Mouse (Mus musculus): ENCODE data around the gene Gm20388. TPM values are rescaled to one million over a fixed set of nuclear protein-coding genes. Genes with fewer than 3 reads are reported as not detected.

Gene Gm20388
- polyA plus RNA-seq, 1 experiment from 2014 or later: 3.6 TPM

- Histone ChIP-seq H3K27ac (replicated peaks) (no peak overlapping the region), H3K9me3 (0 out of 2 replicates have a peak, but pooled peaks cover 2% of the 10 kb centered on the region), H3K27me3 (replicated peaks; ENCODE audit: low read depth, poor library complexity, severe bottlenecking) (peaks cover 73% of the 10 kb centered on the region), H3K4me1 (peaks cover 18% of the 10 kb centered on the region), H3K4me3 (no peak overlapping the region), H3K36me3 (replicated peaks) (no peaks in the 10 kb centered on the region)
- no peak for DNase-seq (ENCODE audit: low spot score)
- WGBS: 86% methylated on average over 24 of the region's 24 CpGs
These were observed 965.6 kb downstream of the Gm20388 start for GRCm38 (mm10) chr8:120876010-120876918.

GRCm38 (mm10) chr8:120877005-120877404 lies 966.4 kb downstream of the Gm20388 start:
- Histone ChIP-seq H3K27ac (replicated peaks) (no peak overlapping the region), H3K4me3 (no peak overlapping the region), H3K36me3 (replicated peaks) (no peaks in the 10 kb centered on the region), H3K9me3 (no peaks in the 10 kb centered on the region), H3K27me3 (replicated peaks; ENCODE audit: low read depth, poor library complexity, severe bottlenecking) (peaks cover 79% of the 10 kb centered on the region), H3K4me1 (peaks cover 24% of the 10 kb centered on the region)
- 86% methylated on average over 7 of the region's 7 CpGs for WGBS
- no peak for DNase-seq (ENCODE audit: low spot score)

- WGBS: 52% methylated on average over 6 of the region's 6 CpGs
These were observed 969.3 kb downstream of the Gm20388 start for GRCm38 (mm10) chr8:120879928-120880327.

GRCm38 (mm10) chr8:120881634-120882033 lies 971.0 kb downstream of the Gm20388 start:
- 74% methylated on average over 10 of the region's 10 CpGs for whole genome bisulfite sequencing
- Histone ChIP-seq H3K9me3 (no peaks in the 10 kb centered on the region), H3K27me3 (replicated peaks; ENCODE audit: low read depth, poor library complexity, severe bottlenecking) (peaks cover 100% of the 10 kb centered on the region), H3K4me1 (peaks cover 43% of the 10 kb centered on the region), H3K36me3 (replicated peaks) (no peaks in the 10 kb centered on the region), H3K4me3 (no peak overlapping the region), H3K27ac (replicated peaks) (0 out of 2 replicates have a peak overlapping the region, but pooled peaks have one; percentile 10)
- DNase-seq (ENCODE audit: low spot score): no peak

More at GRCm38 (mm10) chr8:120879928-120880327, 969.3 kb downstream of the Gm20388 start:
- no peaks in the 10 kb centered on the region for H3K9me3 ChIP-seq
- no peaks in the 10 kb centered on the region for H3K36me3 ChIP-seq (replicated peaks)
- H3K4me3 ChIP-seq: no peak overlapping the region
- peaks cover 89% of the 10 kb centered on the region for H3K27me3 ChIP-seq (replicated peaks; ENCODE audit: low read depth, poor library complexity, severe bottlenecking)
- no peak for DNase-seq (ENCODE audit: low spot score)
- H3K27ac ChIP-seq (replicated peaks): peak overlapping the region; percentile 5; the same call in 1 of the 2 replicates
- peaks cover 40% of the 10 kb centered on the region for H3K4me1 ChIP-seq

GRCm38 (mm10) chr8:120882657-120883056 lies 972.0 kb downstream of the Gm20388 start:
- Histone ChIP-seq H3K27me3 (replicated peaks; ENCODE audit: low read depth, poor library complexity, severe bottlenecking) (peaks cover 100% of the 10 kb centered on the region), H3K9me3 (no peaks in the 10 kb centered on the region), H3K4me1 (peaks cover 49% of the 10 kb centered on the region), H3K4me3 (no peak overlapping the region), H3K27ac (replicated peaks) (no peak overlapping the region; the same call in 1 of the 2 replicates), H3K36me3 (replicated peaks) (no peaks in the 10 kb centered on the region)
- peak; percentile 66 for DNase-seq (ENCODE audit: low spot score)
- WGBS: 16% methylated on average over 13 of the region's 13 CpGs

GRCm38 (mm10) chr8:120883369-120883768 lies 972.7 kb downstream of the Gm20388 start:
- H3K27me3 ChIP-seq (replicated peaks; ENCODE audit: low read depth, poor library complexity, severe bottlenecking): peaks cover 100% of the 10 kb centered on the region
- peak; percentile 65 for DNase-seq (ENCODE audit: low spot score)
- peak overlapping the region; percentile 33; the same call in 1 of the 2 replicates for H3K4me3 ChIP-seq
- peaks cover 55% of the 10 kb centered on the region for H3K4me1 ChIP-seq
- peak overlapping the region; percentile 62 for H3K27ac ChIP-seq (replicated peaks)
- H3K9me3 ChIP-seq: no peaks in the 10 kb centered on the region
- H3K36me3 ChIP-seq (replicated peaks): no peaks in the 10 kb centered on the region
- WGBS: 3% methylated on average over 25 of the region's 25 CpGs

- Histone ChIP-seq H3K27me3 (replicated peaks; ENCODE audit: low read depth, poor library complexity, severe bottlenecking) (peaks cover 100% of the 10 kb centered on the region), H3K9me3 (no peaks in the 10 kb centered on the region), H3K4me1 (peaks cover 55% of the 10 kb centered on the region), H3K4me3 (no peak overlapping the region), H3K36me3 (replicated peaks) (no peaks in the 10 kb centered on the region), H3K27ac (replicated peaks) (no peak overlapping the region)
- 6% methylated on average over 15 of the region's 15 CpGs for WGBS
- DNase-seq (ENCODE audit: low spot score): peak; percentile 47
These were observed 973.2 kb downstream of the Gm20388 start for GRCm38 (mm10) chr8:120883853-120884252.

- no peak for DNase-seq (ENCODE audit: low spot score)
These were observed 974.2 kb downstream of the Gm20388 start for GRCm38 (mm10) chr8:120884881-120885280.

GRCm38 (mm10) chr8:120887254-120887653 lies 976.6 kb downstream of the Gm20388 start:
- no peak overlapping the region for H3K4me3 ChIP-seq
- H3K4me1 ChIP-seq: peaks cover 44% of the 10 kb centered on the region
- peak; percentile 51 for DNase-seq (ENCODE audit: low spot score)
- no peak overlapping the region for H3K27ac ChIP-seq (replicated peaks)
- no peaks in the 10 kb centered on the region for H3K9me3 ChIP-seq
- 11% methylated on average over 10 of the region's 10 CpGs for WGBS
- H3K27me3 ChIP-seq (replicated peaks; ENCODE audit: low read depth, poor library complexity, severe bottlenecking): peaks cover 100% of the 10 kb centered on the region
- H3K36me3 ChIP-seq (replicated peaks): no peaks in the 10 kb centered on the region

More at GRCm38 (mm10) chr8:120884881-120885280, 974.2 kb downstream of the Gm20388 start:
- H3K9me3 ChIP-seq: no peaks in the 10 kb centered on the region
- no peaks in the 10 kb centered on the region for H3K36me3 ChIP-seq (replicated peaks)
- no peak overlapping the region for H3K4me3 ChIP-seq
- peaks cover 56% of the 10 kb centered on the region for H3K4me1 ChIP-seq
- peaks cover 100% of the 10 kb centered on the region for H3K27me3 ChIP-seq (replicated peaks; ENCODE audit: low read depth, poor library complexity, severe bottlenecking)
- 47% methylated on average over 13 of the region's 13 CpGs for WGBS
- no peak overlapping the region for H3K27ac ChIP-seq (replicated peaks)

- no peaks in the 10 kb centered on the region for H3K9me3 ChIP-seq
- no peak for DNase-seq (ENCODE audit: low spot score)
- WGBS: 52% methylated on average over 5 of the region's 5 CpGs
- H3K36me3 ChIP-seq (replicated peaks): no peaks in the 10 kb centered on the region
- H3K27me3 ChIP-seq (replicated peaks; ENCODE audit: low read depth, poor library complexity, severe bottlenecking): peaks cover 100% of the 10 kb centered on the region
- no peak overlapping the region for H3K27ac ChIP-seq (replicated peaks)
- peaks cover 43% of the 10 kb centered on the region for H3K4me1 ChIP-seq
- no peak overlapping the region for H3K4me3 ChIP-seq
These were observed 977.4 kb downstream of the Gm20388 start for GRCm38 (mm10) chr8:120888005-120888404.

- H3K27me3 ChIP-seq (replicated peaks; ENCODE audit: low read depth, poor library complexity, severe bottlenecking): peaks cover 100% of the 10 kb centered on the region
- WGBS: 90% methylated on average over 4 of the region's 4 CpGs
- DNase-seq (ENCODE audit: low spot score): no peak
- peaks cover 45% of the 10 kb centered on the region for H3K4me1 ChIP-seq
- H3K4me3 ChIP-seq: no peak overlapping the region
- no peaks in the 10 kb centered on the region for H3K9me3 ChIP-seq
- H3K27ac ChIP-seq (replicated peaks): no peak overlapping the region
- H3K36me3 ChIP-seq (replicated peaks): no peaks in the 10 kb centered on the region
These were observed 978.5 kb downstream of the Gm20388 start for GRCm38 (mm10) chr8:120889189-120889588.

GRCm38 (mm10) chr8:120890068-120890467 lies 979.4 kb downstream of the Gm20388 start:
- H3K4me1 ChIP-seq: peaks cover 46% of the 10 kb centered on the region
- H3K9me3 ChIP-seq: no peaks in the 10 kb centered on the region
- H3K27ac ChIP-seq (replicated peaks): 0 out of 2 replicates have a peak overlapping the region, but pooled peaks have one; percentile 30
- no peaks in the 10 kb centered on the region for H3K36me3 ChIP-seq (replicated peaks)
- peak; percentile 62 for DNase-seq (ENCODE audit: low spot score)
- H3K27me3 ChIP-seq (replicated peaks; ENCODE audit: low read depth, poor library complexity, severe bottlenecking): peaks cover 100% of the 10 kb centered on the region
- WGBS: 1% methylated on average over 11 of the region's 11 CpGs
- H3K4me3 ChIP-seq: peak overlapping the region; percentile 25

Measured in embryonic facial prominence, embryonic 10.5 days (tissue).